10 mouse cellular contexts compared by ENCODE assay signal in the genomic region with DNA sequence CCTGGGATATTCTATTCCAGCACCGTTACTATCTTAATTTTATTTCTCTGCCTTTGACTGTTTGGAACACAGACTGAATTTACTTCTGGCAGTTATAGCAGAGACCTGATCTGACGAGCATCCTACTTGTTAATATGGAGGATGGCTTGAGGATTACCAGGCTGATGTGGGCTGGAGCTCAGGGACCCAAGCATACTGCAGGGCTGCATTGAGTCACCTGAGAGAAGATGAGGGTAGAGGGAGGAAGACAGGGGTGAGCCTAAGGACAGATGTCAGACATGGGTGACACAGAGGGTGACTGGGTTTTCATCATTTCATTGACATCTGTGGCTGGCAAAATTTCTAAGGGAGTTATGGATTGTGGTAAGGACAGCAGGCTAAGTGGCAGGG. TPM values are rescaled to one million over a fixed set of nuclear protein-coding genes. Genes with fewer than 3 reads are reported as not detected.
DNase-seq lines count a peak whose midpoint lies in the region; ATAC-seq lines count a peak whose summit lies in the region.
"Had no signal": no experiment of that assay in that cellular context is flagged by ENCODE, and none has a peak within 500 bp of the region (broad histone marks: within the 10 kb centered on the region; RNA-seq: fewer than 3 reads in every experiment).

No protein-coding gene starts in this region.

- peaks cover 27% of the 10 kb centered on the region for H3K4me1 ChIP-seq in embryonic facial prominence, embryonic 10.5 days
- peaks cover 9% of the 10 kb centered on the region; the same call in 1 of the 2 replicates for H3K4me1 ChIP-seq in embryonic facial prominence, embryonic 12.5 days
- H3K4me1 ChIP-seq in hindbrain, embryonic 13.5 days (replicated peaks): peaks cover 32% of the 10 kb centered on the region
- peaks cover 24% of the 10 kb centered on the region for H3K4me1 ChIP-seq in midbrain, embryonic 12.5 days

- H3K9ac ChIP-seq in embryonic facial prominence, embryonic 12.5 days: no peak overlapping the region
- H3K9ac ChIP-seq in hindbrain, embryonic 13.5 days: peak overlapping the region; percentile 35; the same call in 1 of the 2 replicates
- H3K9ac ChIP-seq in midbrain, embryonic 12.5 days (replicated peaks): 0 out of 2 replicates have a peak overlapping the region, but pooled peaks have one; percentile 1
- H3K9ac ChIP-seq: stomach, embryonic 15.5 days had no signal

- peak; percentile 53 for ATAC-seq in embryonic facial prominence, embryonic 12.5 days (ENCODE audit: insufficient number of reproducible peaks, insufficient read depth, low FRiP score, low TSS enrichment)
- ATAC-seq in hindbrain, embryonic 13.5 days (ENCODE audit: low FRiP score): peak; percentile 62
- ATAC-seq in midbrain, embryonic 12.5 days (ENCODE audit: low FRiP score, low read depth): peak; percentile 68

- H3K4me2 ChIP-seq in embryonic facial prominence, embryonic 12.5 days (replicated peaks): peak overlapping the region; percentile 27
- H3K4me2 ChIP-seq in hindbrain, embryonic 13.5 days: peak overlapping the region; percentile 48
- H3K4me2 ChIP-seq in midbrain, embryonic 12.5 days (replicated peaks): peak overlapping the region; percentile 40
- H3K4me2 ChIP-seq: stomach, embryonic 15.5 days had no signal

- H3K36me3 ChIP-seq in embryonic facial prominence, embryonic 10.5 days (replicated peaks): no peaks in the 10 kb centered on the region
- no peaks in the 10 kb centered on the region for H3K36me3 ChIP-seq in embryonic facial prominence, embryonic 12.5 days
- no peaks in the 10 kb centered on the region for H3K36me3 ChIP-seq in hindbrain, embryonic 13.5 days
- no peaks in the 10 kb centered on the region for H3K36me3 ChIP-seq in midbrain, embryonic 12.5 days
- H3K36me3 ChIP-seq: stomach, embryonic 15.5 days had no signal

- H3K4me3 ChIP-seq in embryonic facial prominence, embryonic 10.5 days: peak overlapping the region; percentile 40
- no peak overlapping the region for H3K4me3 ChIP-seq in embryonic facial prominence, embryonic 12.5 days
- H3K4me3 ChIP-seq in hindbrain, embryonic 13.5 days: peak overlapping the region; percentile 27; the same call in 1 of the 2 replicates
- H3K4me3 ChIP-seq in midbrain, embryonic 12.5 days: no peak overlapping the region
- H3K4me3 ChIP-seq: erythroblast, embryonic 14.5 days; stomach, embryonic 15.5 days had no signal

- WGBS in embryonic facial prominence, embryonic 10.5 days: 14% methylated on average over 2 of the region's 2 CpGs
- WGBS in embryonic facial prominence, embryonic 12.5 days: 11% methylated on average over 2 of the region's 2 CpGs
- 16% methylated on average over 2 of the region's 2 CpGs for WGBS in hindbrain, embryonic 13.5 days
- WGBS in midbrain, embryonic 12.5 days: 9% methylated on average over 2 of the region's 2 CpGs

- no peaks in the 10 kb centered on the region for H3K27me3 ChIP-seq in embryonic facial prominence, embryonic 10.5 days (replicated peaks; ENCODE audit: low read depth, poor library complexity, severe bottlenecking)
- H3K27me3 ChIP-seq in embryonic facial prominence, embryonic 12.5 days: no peaks in the 10 kb centered on the region
- no peaks in the 10 kb centered on the region for H3K27me3 ChIP-seq in hindbrain, embryonic 13.5 days
- H3K27me3 ChIP-seq in midbrain, embryonic 12.5 days: no peaks in the 10 kb centered on the region
- H3K27me3 ChIP-seq: stomach, embryonic 15.5 days had no signal

- DNase-seq in embryonic facial prominence, embryonic 10.5 days (ENCODE audit: low spot score): no peak
- no peak for DNase-seq in urinary bladder, postnatal 4 days (ENCODE audit: low spot score in 2 of 2)
- DNase-seq in adrenal gland, postnatal 10 days: no peak
- no peak for DNase-seq in cerebellum, adult 11-12 months
- DNase-seq: kidney, postnatal 36 days had no signal

- H3K9me3 ChIP-seq in embryonic facial prominence, embryonic 10.5 days: no peaks in the 10 kb centered on the region
- H3K9me3 ChIP-seq in embryonic facial prominence, embryonic 12.5 days: no peaks in the 10 kb centered on the region
- H3K9me3 ChIP-seq in hindbrain, embryonic 13.5 days: no peaks in the 10 kb centered on the region
- no peaks in the 10 kb centered on the region for H3K9me3 ChIP-seq in midbrain, embryonic 12.5 days
- H3K9me3 ChIP-seq: stomach, embryonic 15.5 days had no signal

- H3K27ac ChIP-seq in embryonic facial prominence, embryonic 10.5 days (replicated peaks): peak overlapping the region; percentile 81
- H3K27ac ChIP-seq in embryonic facial prominence, embryonic 12.5 days: 0 out of 2 replicates have a peak overlapping the region, but pooled peaks have one; percentile 18
- H3K27ac ChIP-seq in hindbrain, embryonic 13.5 days: peak overlapping the region; percentile 91
- H3K27ac ChIP-seq in midbrain, embryonic 12.5 days (replicated peaks): peak overlapping the region; percentile 90
- H3K27ac ChIP-seq: stomach, embryonic 15.5 days had no signal

RNA-seq across cellular contexts. Expression of a gene that starts 20.0 kb away (rescaled TPM):
- polyA plus RNA-seq in embryonic facial prominence, embryonic 10.5 days (2016; fragmentation: Nextera tagmentation; extraction: Ambion mirVana): 37.3 and 37.9 TPM in 2 replicates
- polyA plus RNA-seq in embryonic facial prominence, embryonic 12.5 days (2016; fragmentation: Nextera tagmentation; extraction: Ambion mirVana): 37.8 and 40.2 TPM in 2 replicates
- polyA plus RNA-seq in hindbrain, embryonic 13.5 days (2015; fragmentation: Nextera tagmentation; extraction: Ambion mirVana): 229 and 238 TPM in 2 replicates
- 120 and 126 TPM in 2 replicates for polyA plus RNA-seq in midbrain, embryonic 12.5 days (2016; fragmentation: Nextera tagmentation; extraction: Ambion mirVana)
- total RNA-seq in adrenal gland, postnatal 10 days (2021): 10 to 100 TPM; 15.6 to 18.5 TPM
- polyA plus RNA-seq: erythroblast, embryonic 14.5 days had no signal

RNA-seq across cellular contexts. Expression of a gene that starts 35.2 kb away (rescaled TPM):
- 67.9 and 70.5 TPM in 2 replicates for polyA plus RNA-seq in embryonic facial prominence, embryonic 10.5 days (2016; fragmentation: Nextera tagmentation; extraction: Ambion mirVana)
- polyA plus RNA-seq in embryonic facial prominence, embryonic 12.5 days (2016; fragmentation: Nextera tagmentation; extraction: Ambion mirVana): 93.2 and 94.1 TPM in 2 replicates
- 152 and 156 TPM in 2 replicates for polyA plus RNA-seq in hindbrain, embryonic 13.5 days (2015; fragmentation: Nextera tagmentation; extraction: Ambion mirVana)
- 116 and 119 TPM in 2 replicates for polyA plus RNA-seq in midbrain, embryonic 12.5 days (2016; fragmentation: Nextera tagmentation; extraction: Ambion mirVana)
- total RNA-seq in adrenal gland, postnatal 10 days (2021): 10 to 100 TPM; 49.8 to 50.8 TPM

Comparison
In these comparisons a context has a peak if more than half of its experiments do, and no peak if none do; other contexts are left out.
1. H3K4me3 ChIP-seq: peak in embryonic facial prominence, embryonic 10.5 days (single experiment) and hindbrain, embryonic 13.5 days (single experiment); none in embryonic facial prominence, embryonic 12.5 days (single experiment) and midbrain, embryonic 12.5 days (single experiment).
2. H3K27ac ChIP-seq: peak in every context shown above with its lines; median percentile 91 in hindbrain, embryonic 13.5 days; 90 in midbrain, embryonic 12.5 days; 81 in embryonic facial prominence, embryonic 10.5 days; 18 in embryonic facial prominence, embryonic 12.5 days.
3. Peak in every context shown above with its lines, with median percentiles within 50 percentile points of each other: ATAC-seq and H3K4me2 ChIP-seq.